Mouse (Mus musculus) heart, postnatal 0 days (tissue): ENCODE data around the gene Apoc4. TPM values are rescaled to one million over a fixed set of nuclear protein-coding genes. Genes with fewer than 3 reads are reported as not detected.
A peak's percentile ranks its signal among the peaks of the same experiment; 100 is the strongest.

ENCODE experiments used
- ATAC-seq: fragments of 200-750 bp; cut with Nextera tagmentation; 2 replicates; pipeline ENCODE4 v1.8.0; 2017; ENCODE audit warnings: low read depth, moderate number of reproducible peaks, moderate library complexity; ENCODE audit not compliant: insufficient read depth
- DNase-seq: peaks from one replicate; pipeline ENCODE4 v3.0.0-alpha.2; 2016; ENCODE audit warnings: low spot score
- H3K27ac ChIP-seq: fragments of 300-500 bp; sonication (generic); 2 replicates; pipeline ENCODE4 v1.5.1; 2014; ENCODE audit warnings: low read depth, mild to moderate bottlenecking
- H3K27me3 ChIP-seq: fragments of 300-500 bp; sonication (generic); 2 replicates; pipeline ENCODE4 v1.6.1; 2014; ENCODE audit warnings: low read length, mixed read lengths; ENCODE audit not compliant: control insufficient read depth, insufficient read depth
- H3K36me3 ChIP-seq: fragments of 300-500 bp; sonication (generic); replicated peaks from 2 replicates; pipeline ENCODE4 v1.6.1; 2014; ENCODE audit warnings: low read length, mixed read lengths; ENCODE audit not compliant: control insufficient read depth, insufficient read depth
- H3K4me1 ChIP-seq: fragments of 300-500 bp; sonication (generic); 2 replicates; pipeline ENCODE4 v1.6.1; 2014; ENCODE audit warnings: antibody characterized with exemption; ENCODE audit not compliant: control insufficient read depth, insufficient read depth
- H3K4me2 ChIP-seq: fragments of 300-500 bp; sonication (generic); 2 replicates; pipeline ENCODE4 v1.6.1; 2014; ENCODE audit warnings: low read depth, mild to moderate bottlenecking, low read length, moderate library complexity
- H3K4me3 ChIP-seq: fragments of 300-500 bp; sonication (generic); 2 replicates; pipeline ENCODE4 v1.5.1; 2014; ENCODE audit warnings: low read depth, low read length
- H3K9ac ChIP-seq: fragments of 300-500 bp; sonication (generic); replicated peaks from 2 replicates; pipeline ENCODE4 v1.6.1; 2014; ENCODE audit warnings: low read depth, low read length, mixed read lengths
- H3K9me3 ChIP-seq: fragments of 300-500 bp; sonication (generic); replicated peaks from 2 replicates; pipeline ENCODE4 v1.6.1; 2016; ENCODE audit warnings: low read length; ENCODE audit not compliant: control insufficient read depth
- CTCF ChIP-seq: IDR thresholded peaks from 2 replicates; pipeline ENCODE4 v1.5.1; 2016; ENCODE audit warnings: antibody characterized with exemption, control low read depth, low read depth
- EP300 ChIP-seq: IDR thresholded peaks from 2 replicates; pipeline ENCODE4 v1.6.1; 2016; ENCODE audit warnings: antibody characterized with exemption, low read depth
- WGBS: fragments of 180-500 bp; shearing (Covaris S2); extraction: QIAGEN DNeasy Blood & Tissue Kit; methylation state at CpG from one replicate; pipeline ENCODE4 v1.1.7; 2014; 5-methylcytosine and 5-hydroxymethylcytosine counted together
- polyA plus RNA-seq: library from polyadenylated mRNA; unstranded; fragments of >200 nt; fragmentation: Nextera tagmentation; extraction: Ambion mirVana; gene quantifications from 2 replicates; pipeline ENCODE4 v1.2.1, GENCODE M21; 2015
- total RNA-seq: library from RNA; depleted of rRNA; stranded (reverse); fragments of >200 nt; gene quantifications from 2 replicates; pipeline ENCODE4 v1.2.3, GENCODE M21; 2014; ENCODE audit warnings: low replicate concordance

Gene Apoc4
- total and polyA plus RNA-seq, 2 experiments from 2014 or later = 0.18 TPM; not detected in 1

DNA sequence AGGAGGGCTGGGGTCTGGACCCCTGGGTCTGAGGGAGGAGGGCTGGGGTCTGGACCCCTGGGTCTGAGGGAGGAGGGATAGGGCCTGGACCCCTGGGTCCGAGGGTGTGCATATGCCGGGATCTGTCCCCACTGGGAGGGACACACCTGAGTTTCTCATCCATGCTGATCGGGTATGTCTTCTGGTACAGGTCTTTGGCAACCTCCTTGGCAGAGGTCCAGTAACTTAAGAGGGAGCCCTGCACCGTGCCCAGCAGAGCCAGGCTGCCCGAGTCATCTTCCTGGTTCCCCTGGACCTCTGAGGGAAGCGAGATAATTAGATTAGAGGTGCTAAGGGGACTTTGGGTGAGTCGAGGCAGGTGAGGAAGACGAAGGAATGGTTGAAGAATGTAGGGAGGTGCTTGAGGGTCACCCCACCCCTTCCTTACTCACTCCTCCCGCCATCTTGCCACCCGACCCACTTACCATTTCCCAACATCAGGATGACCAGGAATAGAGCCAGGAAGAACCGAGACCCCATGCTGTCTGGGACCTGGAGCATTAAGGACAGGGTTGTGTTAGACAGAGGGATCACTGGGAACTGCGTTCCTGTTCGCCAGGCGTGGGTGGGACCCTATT lies 8.1 kb downstream of the Apoc4 start:
- no peaks in the 10 kb centered on the region for H3K9me3 ChIP-seq
- no peak overlapping the region for H3K4me2 ChIP-seq
- no peak for DNase-seq
- no peaks in the 10 kb centered on the region for H3K27me3 ChIP-seq
- no peak overlapping the region for H3K4me3 ChIP-seq
- no peaks in the 10 kb centered on the region for H3K36me3 ChIP-seq
- H3K27ac ChIP-seq = no peak overlapping the region
- WGBS = 52% methylated on average over 14 of the region's 14 CpGs
- ATAC-seq = no peak
- H3K9ac ChIP-seq = no peak overlapping the region
- TF ChIP-seq CTCF = no peak
- no peak for TF ChIP-seq EP300
- H3K4me1 ChIP-seq = peaks cover 5% of the 10 kb centered on the region; the same call in 1 of the 2 replicates

DNA sequence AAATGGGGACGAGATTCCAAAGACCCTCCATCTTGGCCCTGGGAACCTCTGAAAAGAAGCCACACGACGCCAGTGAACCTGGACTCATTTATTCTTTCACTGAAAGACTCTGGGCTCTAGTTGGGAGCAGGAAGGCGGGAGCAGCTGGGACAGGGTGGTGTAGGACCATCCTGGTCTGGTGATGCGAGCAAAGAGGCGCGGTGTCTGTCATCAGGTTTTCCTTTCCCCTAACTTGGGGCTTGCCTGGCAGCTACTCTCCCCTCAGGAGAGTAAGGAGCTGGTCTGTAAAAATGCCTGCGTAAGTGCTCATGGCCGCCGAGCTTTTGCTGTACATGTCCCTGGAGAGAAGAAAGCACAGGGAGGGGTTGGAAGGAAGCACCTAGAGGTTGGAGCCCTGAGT lies 9.8 kb downstream of the Apoc4 start:
- Histone ChIP-seq H3K27ac (no peak overlapping the region), H3K36me3 (no peaks in the 10 kb centered on the region), H3K4me3 (no peak overlapping the region), H3K9ac (no peak overlapping the region), H3K4me2 (no peak overlapping the region), H3K9me3 (no peaks in the 10 kb centered on the region), H3K4me1 (peaks cover 5% of the 10 kb centered on the region; the same call in 1 of the 2 replicates), H3K27me3 (no peaks in the 10 kb centered on the region)
- DNase-seq (no peak), ATAC-seq (no peak)
- 62% methylated on average over 10 of the region's 10 CpGs for whole genome bisulfite sequencing
- no peak for TF ChIP-seq EP300
- no peak for TF ChIP-seq CTCF

DNA sequence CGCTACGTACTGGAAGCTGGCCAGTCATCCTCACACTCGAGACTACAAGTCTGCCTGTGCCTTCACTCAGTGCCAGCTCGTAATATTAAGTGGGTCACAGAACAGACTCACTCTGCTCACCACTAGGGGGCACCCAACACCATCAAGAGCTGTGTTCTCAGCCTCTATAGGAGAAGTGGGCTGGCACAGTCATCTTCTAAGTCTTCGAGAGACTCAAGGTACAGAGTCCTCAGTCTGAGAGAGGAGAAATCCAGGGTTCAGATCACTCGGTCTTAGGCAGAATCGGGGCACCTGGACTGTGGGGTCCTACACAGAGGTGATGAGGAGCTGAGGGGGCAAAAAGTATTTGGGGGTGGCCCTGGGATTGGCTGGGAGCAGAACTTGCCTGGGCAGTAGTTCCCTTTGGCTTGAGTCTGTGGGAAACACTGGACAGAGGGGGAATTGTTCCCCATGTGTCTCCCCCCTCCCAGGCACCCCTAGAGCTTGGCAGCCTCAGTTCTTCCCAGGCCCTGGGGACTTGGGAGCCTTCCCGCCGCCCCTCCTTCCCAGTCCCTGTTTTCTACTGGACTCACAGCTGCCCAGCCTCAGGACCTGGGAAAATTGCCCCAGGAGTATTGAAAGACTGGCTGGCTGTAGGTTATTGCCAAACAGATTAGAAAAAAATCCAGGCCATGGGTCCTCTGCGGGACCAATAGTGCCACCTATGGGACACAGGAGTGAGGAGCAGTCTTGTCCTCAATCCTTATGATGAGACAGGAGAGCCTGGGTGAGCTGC lies 12.1 kb downstream of the Apoc4 start:
- TF ChIP-seq EP300 (no peak), CTCF (peak; percentile 98)

GRCm38 (mm10) chr7:19667434-19667833 lies 13.8 kb downstream of the Apoc4 start:
- Histone ChIP-seq H3K4me3 (no peak overlapping the region), H3K27ac (no peak overlapping the region), H3K4me1 (peaks cover 18% of the 10 kb centered on the region), H3K9ac (no peak overlapping the region), H3K4me2 (no peak overlapping the region), H3K9me3 (no peaks in the 10 kb centered on the region), H3K27me3 (no peaks in the 10 kb centered on the region), H3K36me3 (no peaks in the 10 kb centered on the region)
- ATAC-seq (no peak), DNase-seq (no peak)
- TF ChIP-seq CTCF = no peak
- no peak for TF ChIP-seq EP300
- 64% methylated on average over 2 of the region's 2 CpGs for WGBS

More for the DNA sequence above, 12.1 kb downstream of the Apoc4 start:
- 6% methylated on average over 10 of the region's 10 CpGs for WGBS
- Histone ChIP-seq H3K4me2 (peak overlapping the region; percentile 27), H3K27me3 (no peaks in the 10 kb centered on the region), H3K27ac (peak overlapping the region; percentile 72), H3K36me3 (no peaks in the 10 kb centered on the region), H3K9me3 (no peaks in the 10 kb centered on the region), H3K4me3 (no peak overlapping the region), H3K9ac (no peak overlapping the region), H3K4me1 (peaks cover 10% of the 10 kb centered on the region)
- ATAC-seq (peak; percentile 75), DNase-seq (peak; percentile 91)

GRCm38 (mm10) chr7:19666750-19667149 lies 14.5 kb downstream of the Apoc4 start:
- WGBS = 60% methylated on average over 3 of the region's 3 CpGs
- TF ChIP-seq CTCF (peak; percentile 13; the same call in 1 of the 2 replicates), EP300 (no peak)

More at GRCm38 (mm10) chr7:19666750-19667149, 14.5 kb downstream of the Apoc4 start:
- ATAC-seq = no peak
- Histone ChIP-seq H3K4me3 (no peak overlapping the region), H3K27ac (no peak overlapping the region), H3K9ac (no peak overlapping the region), H3K36me3 (peaks cover 4% of the 10 kb centered on the region; the same call in 1 of the 2 replicates), H3K4me1 (peaks cover 18% of the 10 kb centered on the region), H3K27me3 (no peaks in the 10 kb centered on the region), H3K4me2 (no peak overlapping the region), H3K9me3 (no peaks in the 10 kb centered on the region)
- DNase-seq = no peak
